Mouse (Mus musculus) midbrain, embryonic 13.5 days (tissue): Measurements from ENCODE around the gene Ces5a. TPM values are rescaled to one million over a fixed set of nuclear protein-coding genes. Genes with fewer than 3 reads are reported as not detected.

Experiments used
- ATAC-seq: fragments of 200-750 bp; cut with Nextera tagmentation; 2 replicates; pipeline ENCODE4 v1.8.0; 2017; ENCODE audit warnings: mild to moderate bottlenecking, moderate TSS enrichment, moderate library complexity
- H3K27ac ChIP-seq: fragments of 300-500 bp; sonication (generic); 2 replicates; pipeline ENCODE4 v1.5.1; 2015; ENCODE audit warnings: inconsistent platforms, mild to moderate bottlenecking, moderate library complexity
- H3K27me3 ChIP-seq: fragments of 300-500 bp; sonication (generic); 2 replicates; pipeline ENCODE4 v1.6.1; 2015; ENCODE audit warnings: mild to moderate bottlenecking, inconsistent platforms
- H3K36me3 ChIP-seq: fragments of 300-500 bp; sonication (generic); 2 replicates; pipeline ENCODE4 v1.6.1; 2015; ENCODE audit warnings: mild to moderate bottlenecking, inconsistent platforms
- H3K4me1 ChIP-seq: fragments of 300-500 bp; sonication (generic); replicated peaks from 2 replicates; pipeline ENCODE4 v1.6.1; 2015; ENCODE audit warnings: inconsistent platforms
- H3K4me2 ChIP-seq: fragments of 300-500 bp; sonication (generic); replicated peaks from 2 replicates; pipeline ENCODE4 v1.6.1; 2015; ENCODE audit warnings: moderate library complexity, mild to moderate bottlenecking, inconsistent platforms
- H3K4me3 ChIP-seq: fragments of 300-500 bp; sonication (generic); replicated peaks from 2 replicates; pipeline ENCODE4 v1.5.1; 2015; ENCODE audit warnings: mild to moderate bottlenecking, inconsistent platforms
- H3K9ac ChIP-seq: fragments of 300-500 bp; sonication (generic); replicated peaks from 2 replicates; pipeline ENCODE4 v1.6.1; 2015; ENCODE audit warnings: mild to moderate bottlenecking, inconsistent platforms
- H3K9me3 ChIP-seq: fragments of 300-500 bp; sonication (generic); 2 replicates; pipeline ENCODE4 v1.6.1; 2016; ENCODE audit warnings: mild to moderate bottlenecking, inconsistent platforms
- WGBS: fragments of 180-500 bp; shearing (Covaris S2); methylation state at CpG from one replicate; pipeline ENCODE4 v1.1.7; 2015; 5-methylcytosine and 5-hydroxymethylcytosine counted together
- polyA plus RNA-seq: library from polyadenylated mRNA; unstranded; fragments of >200 nt; fragmentation: Nextera tagmentation; extraction: Ambion mirVana; gene quantifications from 2 replicates; pipeline ENCODE4 v1.2.1, GENCODE M21; 2015

Ces5a gene
- 0.28 and 0.46 TPM in 2 replicates for polyA plus RNA-seq

DNA sequence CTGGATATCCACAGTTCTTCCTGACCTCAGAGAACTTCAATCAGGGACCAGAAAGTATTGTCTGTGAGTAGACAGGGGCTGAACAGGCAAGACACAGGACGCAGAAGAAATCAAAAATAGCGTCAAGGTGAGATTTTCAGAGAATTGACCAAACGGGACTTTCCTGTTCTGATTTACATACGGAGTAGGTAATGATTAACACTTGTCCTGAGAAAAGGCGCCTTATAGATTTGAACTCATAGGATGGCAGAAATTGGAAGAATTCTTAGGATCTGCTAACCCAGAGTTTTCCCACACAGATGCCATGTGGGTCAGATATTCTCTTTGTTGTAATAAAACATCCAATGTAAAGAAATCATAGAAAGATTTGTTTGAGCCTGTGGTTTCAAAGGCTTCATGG is at the start of gene Ces5a:
Gene Ces5a (minus strand): TSS at position 101 of the 400 bp plus-strand sequence.
- H3K9ac ChIP-seq = no peak within 1 kb of the TSS
- ATAC-seq = no peak
- no peaks in the 10 kb centered on the region for H3K36me3 ChIP-seq
- no peaks in the 10 kb centered on the region for H3K4me1 ChIP-seq
- H3K27ac ChIP-seq = no peak within 1 kb of the TSS
- H3K27me3 ChIP-seq = no peaks in the 10 kb centered on the region
- WGBS = 90% methylated on average over 5 of the region's 5 CpGs
- no peak within 1 kb of the TSS for H3K4me3 ChIP-seq
- H3K9me3 ChIP-seq = no peaks in the 10 kb centered on the region
- H3K4me2 ChIP-seq = no peak within 1 kb of the TSS

DNA sequence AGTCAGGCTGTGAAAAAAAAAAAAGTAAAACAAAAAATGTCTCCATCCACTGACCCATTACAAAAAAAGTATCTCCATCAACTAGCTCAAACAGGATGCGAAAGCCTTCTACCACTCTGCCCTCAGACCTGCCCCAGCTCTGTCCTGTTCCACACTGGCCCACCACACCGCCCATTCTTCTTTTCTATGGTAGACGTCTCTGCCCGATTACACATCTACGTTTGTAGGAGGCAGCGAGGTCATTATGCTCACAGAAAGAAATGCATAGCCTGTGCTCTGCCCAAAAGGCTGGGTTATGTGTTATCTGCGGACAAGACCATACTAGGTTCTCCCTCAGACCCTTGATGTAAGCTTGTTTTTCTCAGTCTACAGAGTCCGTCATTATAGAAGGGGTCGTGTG is 37.2 kb upstream of the Ces5a start:
- H3K9ac ChIP-seq = no peak overlapping the region
- no peaks in the 10 kb centered on the region for H3K36me3 ChIP-seq
- H3K27ac ChIP-seq = peak overlapping the region; percentile 88
- no peak overlapping the region for H3K4me2 ChIP-seq
- 74% methylated on average over 9 of the region's 9 CpGs for WGBS
- peaks cover 43% of the 10 kb centered on the region for H3K4me1 ChIP-seq
- H3K9me3 ChIP-seq = peaks cover 10% of the 10 kb centered on the region; the same call in 1 of the 2 replicates
- no peak overlapping the region for H3K4me3 ChIP-seq
- no peaks in the 10 kb centered on the region for H3K27me3 ChIP-seq
- ATAC-seq = no peak

DNA sequence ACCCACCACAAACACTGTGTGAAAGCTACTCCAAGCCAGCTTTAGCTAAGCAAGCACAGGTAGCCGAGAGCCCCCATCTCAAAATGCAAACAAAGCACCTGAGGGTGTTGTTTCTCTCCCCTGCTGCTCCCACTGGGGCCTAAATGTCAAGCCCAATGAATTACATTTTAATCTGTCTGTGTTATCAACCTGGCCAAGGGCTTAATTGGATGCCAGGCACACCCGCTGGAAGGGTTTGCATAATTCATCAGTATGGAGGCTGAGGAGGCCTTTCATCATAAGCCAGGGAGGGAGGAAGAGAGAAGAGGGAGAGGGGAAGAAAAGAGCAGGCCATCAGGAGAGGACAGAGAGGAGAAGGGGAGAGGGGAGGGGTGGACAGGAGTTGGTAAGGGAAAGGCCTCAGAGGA is 36.5 kb upstream of the Ces5a start:
- Histone ChIP-seq H3K9me3 (peaks cover 10% of the 10 kb centered on the region; the same call in 1 of the 2 replicates), H3K27me3 (no peaks in the 10 kb centered on the region), H3K9ac (no peak overlapping the region), H3K4me2 (peak overlapping the region; percentile 25; the same call in 1 of the 2 replicates), H3K4me1 (peaks cover 43% of the 10 kb centered on the region), H3K27ac (peak overlapping the region; percentile 88), H3K4me3 (no peak overlapping the region), H3K36me3 (no peaks in the 10 kb centered on the region)
- ATAC-seq = peak; percentile 79
- WGBS = 1% methylated on average over 2 of the region's 2 CpGs

GRCm38 (mm10) chr8:93571369-93571985 is 35.8 kb upstream of the Ces5a start:
- WGBS = 13% methylated on average over 9 of the region's 9 CpGs
- Histone ChIP-seq H3K9ac (no peak overlapping the region), H3K9me3 (peaks cover 10% of the 10 kb centered on the region; the same call in 1 of the 2 replicates), H3K4me2 (peak overlapping the region; percentile 25; the same call in 1 of the 2 replicates), H3K36me3 (no peaks in the 10 kb centered on the region), H3K4me3 (no peak overlapping the region), H3K27me3 (no peaks in the 10 kb centered on the region), H3K4me1 (peaks cover 43% of the 10 kb centered on the region), H3K27ac (peak overlapping the region; percentile 88)
- peak; percentile 29 for ATAC-seq

- peaks cover 10% of the 10 kb centered on the region; the same call in 1 of the 2 replicates for H3K9me3 ChIP-seq
- peak overlapping the region; percentile 88 for H3K27ac ChIP-seq
- H3K36me3 ChIP-seq = no peaks in the 10 kb centered on the region
- H3K4me3 ChIP-seq = no peak overlapping the region
- no peak overlapping the region for H3K9ac ChIP-seq
- H3K4me1 ChIP-seq = peaks cover 43% of the 10 kb centered on the region
- no peak overlapping the region for H3K4me2 ChIP-seq
- no peak for ATAC-seq
- no peaks in the 10 kb centered on the region for H3K27me3 ChIP-seq
- WGBS = 50% methylated on average over 2 of the region's 2 CpGs
Measured at GRCm38 (mm10) chr8:93570186-93570530, 34.5 kb upstream of the Ces5a start.

GRCm38 (mm10) chr8:93569311-93570185 is 33.9 kb upstream of the Ces5a start:
- peaks cover 10% of the 10 kb centered on the region; the same call in 1 of the 2 replicates for H3K9me3 ChIP-seq
- ATAC-seq = peak; percentile 83
- no peaks in the 10 kb centered on the region for H3K27me3 ChIP-seq
- no peak overlapping the region for H3K4me2 ChIP-seq
- H3K36me3 ChIP-seq = no peaks in the 10 kb centered on the region
- no peak overlapping the region for H3K9ac ChIP-seq
- peaks cover 43% of the 10 kb centered on the region for H3K4me1 ChIP-seq
- WGBS = 34% methylated on average over 13 of the region's 13 CpGs
- H3K27ac ChIP-seq = peak overlapping the region; percentile 88
- no peak overlapping the region for H3K4me3 ChIP-seq

- 91% methylated on average over 3 of the region's 3 CpGs for WGBS
Measured at GRCm38 (mm10) chr8:93568666-93569065, 33.0 kb upstream of the Ces5a start.

DNA sequence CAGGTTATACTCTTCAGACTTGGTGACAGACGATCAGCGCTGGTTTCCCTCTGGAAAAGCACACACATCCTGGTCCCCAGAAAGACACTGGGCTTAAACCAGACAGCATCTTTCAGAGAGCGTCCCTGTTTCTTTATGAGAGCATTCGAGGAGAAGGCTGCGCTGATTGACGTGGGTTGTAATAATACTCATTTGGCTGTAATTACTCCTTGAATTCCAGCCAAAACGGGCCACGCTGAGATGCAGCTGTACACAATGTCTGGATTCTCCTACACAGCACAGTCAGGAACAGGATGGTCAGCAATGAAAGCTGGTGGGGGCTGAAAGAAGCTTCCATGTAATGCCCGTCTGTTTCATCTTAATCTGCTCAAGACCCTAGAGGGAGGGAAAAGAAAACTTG is 31.5 kb upstream of the Ces5a start:
- ATAC-seq = no peak

More at GRCm38 (mm10) chr8:93568666-93569065, 33.0 kb upstream of the Ces5a start:
- Histone ChIP-seq H3K9me3 (peaks cover 10% of the 10 kb centered on the region; the same call in 1 of the 2 replicates), H3K4me1 (peaks cover 43% of the 10 kb centered on the region), H3K4me3 (no peak overlapping the region), H3K36me3 (no peaks in the 10 kb centered on the region), H3K27ac (no peak overlapping the region), H3K4me2 (no peak overlapping the region), H3K27me3 (no peaks in the 10 kb centered on the region), H3K9ac (no peak overlapping the region)
- ATAC-seq = no peak

DNA sequence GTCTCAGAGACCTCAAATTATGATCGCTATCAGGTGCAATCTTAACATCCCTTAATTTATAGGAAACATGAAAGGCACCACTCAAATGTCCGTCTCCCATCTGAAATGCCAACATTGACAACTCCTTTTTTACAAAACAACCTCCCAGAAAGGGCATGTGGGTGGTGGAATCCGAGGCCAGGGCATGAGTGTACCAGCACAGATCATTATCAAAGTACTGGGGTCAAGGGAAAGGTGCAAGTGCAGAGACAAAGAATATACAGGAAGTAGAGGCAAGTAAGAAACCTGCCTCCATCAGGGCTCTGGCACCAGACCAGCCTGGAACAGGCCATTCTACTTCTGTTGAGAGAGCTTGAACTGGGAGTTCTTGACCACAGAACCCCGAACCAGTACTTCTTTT is 29.0 kb upstream of the Ces5a start:
- H3K9me3 ChIP-seq = peaks cover 10% of the 10 kb centered on the region; the same call in 1 of the 2 replicates
- H3K4me2 ChIP-seq = no peak overlapping the region
- H3K36me3 ChIP-seq = no peaks in the 10 kb centered on the region
- peaks cover 13% of the 10 kb centered on the region for H3K4me1 ChIP-seq
- no peak overlapping the region for H3K4me3 ChIP-seq
- H3K27me3 ChIP-seq = no peaks in the 10 kb centered on the region
- 83% methylated on average over 4 of the region's 4 CpGs for WGBS
- no peak overlapping the region for H3K27ac ChIP-seq
- ATAC-seq = no peak
- no peak overlapping the region for H3K9ac ChIP-seq

More for the DNA sequence above, 31.5 kb upstream of the Ces5a start:
- Histone ChIP-seq H3K9me3 (peaks cover 10% of the 10 kb centered on the region; the same call in 1 of the 2 replicates), H3K4me3 (no peak overlapping the region), H3K27ac (no peak overlapping the region), H3K4me2 (no peak overlapping the region), H3K27me3 (no peaks in the 10 kb centered on the region), H3K36me3 (no peaks in the 10 kb centered on the region), H3K4me1 (peaks cover 37% of the 10 kb centered on the region), H3K9ac (no peak overlapping the region)
- 77% methylated on average over 9 of the region's 9 CpGs for WGBS

- 84% methylated on average over 7 of the region's 7 CpGs for WGBS
- no peak overlapping the region for H3K9ac ChIP-seq
- H3K9me3 ChIP-seq = peaks cover 4% of the 10 kb centered on the region; the same call in 1 of the 2 replicates
- peaks cover 7% of the 10 kb centered on the region; the same call in 1 of the 2 replicates for H3K4me1 ChIP-seq
- H3K36me3 ChIP-seq = no peaks in the 10 kb centered on the region
- no peaks in the 10 kb centered on the region for H3K27me3 ChIP-seq
- no peak overlapping the region for H3K4me2 ChIP-seq
- no peak overlapping the region for H3K27ac ChIP-seq
- H3K4me3 ChIP-seq = no peak overlapping the region
- no peak for ATAC-seq
Measured at GRCm38 (mm10) chr8:93563551-93563950, 27.9 kb upstream of the Ces5a start.

- peaks cover 7% of the 10 kb centered on the region; the same call in 1 of the 2 replicates for H3K4me1 ChIP-seq
- no peaks in the 10 kb centered on the region for H3K27me3 ChIP-seq
- 12% methylated on average over 6 of the region's 6 CpGs for WGBS
- no peaks in the 10 kb centered on the region for H3K9me3 ChIP-seq
- no peaks in the 10 kb centered on the region for H3K36me3 ChIP-seq
- H3K27ac ChIP-seq = no peak overlapping the region
- H3K4me2 ChIP-seq = no peak overlapping the region
- H3K9ac ChIP-seq = no peak overlapping the region
- H3K4me3 ChIP-seq = no peak overlapping the region
- no peak for ATAC-seq
Measured at GRCm38 (mm10) chr8:93562557-93563210, 27.1 kb upstream of the Ces5a start.
